Mouse (Mus musculus) layer of hippocampus, postnatal 10 days (tissue): ENCODE measurements at regions not wholly inside any gene's neighbourhood (a gene's known extent, or its start where the extent isn't known, plus 50 kb on each side); places are given as distances from the start of the nearest gene placed in this dataset.

Experiments used
- DNase-seq, 2 experiments: peaks; one replicate each; pipeline ENCODE4 v3.0.0; 2021; ENCODE audit warnings: low spot score in 2 of 2

DNA sequence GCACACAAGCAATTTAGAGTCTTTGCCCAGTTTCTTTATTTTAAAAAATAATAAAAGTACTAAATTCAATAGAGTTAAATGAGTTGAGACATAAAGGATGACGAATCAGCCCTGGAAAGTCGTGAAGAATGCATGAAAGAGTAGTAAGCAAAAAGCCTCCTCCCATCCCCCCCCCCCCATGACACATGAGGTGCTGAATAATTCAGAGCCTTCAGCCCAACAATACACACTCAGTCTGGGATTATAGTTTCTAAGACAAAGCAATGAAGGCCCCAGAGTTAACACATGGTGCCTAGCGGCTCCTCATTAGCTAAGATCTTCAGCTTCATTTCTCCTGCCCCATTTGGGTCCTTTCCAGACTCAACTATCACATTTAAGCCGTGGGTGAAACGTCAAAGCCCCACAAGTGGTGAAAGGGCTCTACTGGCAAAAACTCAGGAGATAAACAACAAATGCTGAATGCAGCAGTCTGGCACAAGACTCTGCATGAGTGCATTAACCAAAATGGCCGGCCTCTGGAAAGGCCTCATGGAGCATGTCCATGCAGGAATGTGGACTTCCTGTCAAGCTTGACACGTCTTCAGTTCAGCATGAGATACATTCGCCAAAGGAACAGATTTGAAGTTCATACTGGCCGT is 560.9 kb upstream of the Gm26657 start:
- no peak for DNase-seq

DNA sequence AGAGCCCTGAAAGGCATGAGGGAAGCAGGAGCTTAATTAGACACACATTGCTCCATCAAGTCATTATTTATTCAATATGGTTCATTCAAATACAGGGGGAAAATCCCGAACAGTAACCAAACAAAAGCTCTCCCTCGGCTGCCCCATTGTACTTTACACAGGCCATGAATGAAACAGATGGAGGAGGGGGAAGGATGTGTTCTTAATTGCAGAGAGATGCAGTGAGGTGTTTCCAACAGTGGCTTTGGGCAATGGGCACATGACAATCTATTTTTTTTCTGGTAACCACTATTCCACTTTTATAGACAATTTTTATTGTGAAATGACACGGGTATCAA is 578.6 kb upstream of the Gm26657 start:
- no peak for DNase-seq

DNA sequence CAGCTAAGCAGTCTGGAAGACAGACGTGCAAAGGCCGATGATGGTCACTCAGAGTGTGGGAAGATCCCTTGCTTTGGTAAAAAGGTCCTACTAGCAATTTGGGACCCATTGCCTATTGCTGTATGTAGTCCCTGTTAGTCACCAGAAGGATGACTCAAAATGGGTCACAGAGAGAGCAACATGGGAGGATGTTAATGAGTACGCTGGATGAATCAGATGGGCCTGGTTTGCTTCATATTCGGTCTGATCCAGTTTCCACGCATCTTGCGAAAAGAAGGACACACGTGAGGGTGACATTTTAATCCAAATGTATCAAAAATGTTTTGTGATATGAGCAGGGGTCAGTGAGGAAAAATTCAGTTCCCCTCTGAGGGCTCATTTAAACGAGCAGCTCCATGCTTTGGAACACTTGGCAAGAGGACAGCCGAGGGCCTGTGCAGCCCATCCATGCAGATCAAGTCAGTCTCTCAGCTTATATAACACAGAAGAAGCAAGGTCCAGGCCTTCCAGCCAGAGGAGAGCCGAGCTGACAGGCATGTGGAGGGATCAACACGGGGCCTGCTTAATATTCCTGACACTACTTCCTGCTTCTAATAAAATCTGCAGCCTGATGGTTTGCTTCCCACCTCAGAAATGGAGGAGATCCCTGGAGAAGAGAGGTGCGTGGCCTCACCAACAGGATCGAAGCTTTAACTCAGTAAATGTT is 579.2 kb upstream of the Gm26657 start:
- DNase-seq = no peak

DNA sequence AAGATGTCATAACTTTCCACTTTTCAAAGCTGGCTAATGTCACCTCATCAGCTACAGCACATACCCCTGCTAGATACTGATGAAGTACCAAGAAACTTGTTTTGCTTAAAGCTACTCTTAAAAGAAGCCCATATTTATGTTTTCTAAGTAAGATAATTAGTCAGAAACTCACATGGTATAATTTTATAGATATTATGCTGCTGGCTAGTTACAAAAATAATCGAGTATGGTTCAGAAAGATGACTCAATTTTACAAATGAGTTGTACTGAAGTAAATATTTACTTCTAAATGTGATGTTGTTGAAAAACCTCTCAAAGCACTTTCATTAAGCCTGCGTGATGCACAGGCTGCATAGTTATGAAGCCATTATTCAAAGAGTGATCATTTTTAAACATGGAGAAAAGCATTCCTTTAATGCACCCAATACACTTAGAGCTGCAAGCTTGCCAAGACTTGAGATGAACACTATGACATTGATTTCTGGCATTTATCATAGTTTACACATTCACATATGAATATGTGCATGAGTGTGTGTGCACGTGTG is 582.3 kb upstream of the Gm26657 start:
- no peak for DNase-seq

DNA sequence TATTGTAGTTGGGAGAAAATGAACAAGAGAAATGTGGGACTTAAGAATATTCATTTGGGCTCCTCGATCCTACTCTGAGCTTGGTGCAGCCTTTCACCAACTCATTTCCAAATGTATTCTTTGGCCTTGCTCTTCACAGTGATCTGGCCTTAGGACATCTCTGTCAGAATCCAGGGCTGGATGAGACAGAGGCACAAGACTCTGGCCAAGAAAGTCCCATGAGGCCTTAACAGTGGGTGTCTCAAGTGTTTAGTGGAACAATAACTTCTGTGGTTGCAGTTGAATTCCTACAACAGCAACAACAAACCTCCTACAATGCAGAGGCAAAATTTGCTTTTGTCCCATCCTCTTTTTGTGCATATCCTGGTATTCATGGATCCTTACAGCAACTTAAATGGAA is 589.2 kb upstream of the Gm26657 start:
- no peak for DNase-seq

DNA sequence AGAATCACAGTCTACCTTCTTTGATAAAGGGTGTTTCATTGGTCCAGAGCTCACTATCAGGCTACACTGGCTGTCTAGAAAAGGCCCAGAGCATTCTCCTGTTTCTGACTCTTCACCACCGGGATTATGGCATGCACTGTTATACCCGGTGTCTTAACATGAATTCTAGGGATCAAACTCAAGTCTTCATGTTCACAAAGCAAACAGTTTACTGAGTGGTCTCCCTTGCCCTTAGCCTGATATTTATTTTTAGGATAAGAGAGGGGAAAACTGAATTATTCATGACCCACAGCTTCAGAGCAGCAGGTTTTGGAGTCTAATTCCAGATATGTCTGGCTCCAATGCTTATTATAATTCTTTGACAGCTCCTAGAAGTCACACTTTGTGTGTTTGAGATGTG is 596.0 kb upstream of the Gm26657 start:
- no peak for DNase-seq

DNA sequence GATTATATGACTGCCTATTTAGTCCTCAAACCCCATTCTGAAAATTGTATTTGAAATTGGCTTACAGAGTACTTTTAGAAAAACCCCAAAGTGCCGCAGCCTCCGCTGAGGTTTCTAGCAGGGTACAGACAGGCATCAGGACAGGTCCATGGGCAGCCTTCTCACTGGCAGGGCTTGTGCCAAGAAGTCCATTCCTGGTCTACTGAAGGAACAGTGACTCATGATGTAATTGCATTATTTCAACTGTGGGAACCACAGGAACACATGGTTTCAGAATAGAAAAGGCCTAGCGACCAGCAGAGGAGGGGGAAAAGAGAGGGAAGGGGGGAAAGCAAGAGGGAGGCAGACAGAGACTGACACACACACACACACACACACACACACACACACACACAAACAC is 603.0 kb upstream of the Gm26657 start:
- no peak for DNase-seq

DNA sequence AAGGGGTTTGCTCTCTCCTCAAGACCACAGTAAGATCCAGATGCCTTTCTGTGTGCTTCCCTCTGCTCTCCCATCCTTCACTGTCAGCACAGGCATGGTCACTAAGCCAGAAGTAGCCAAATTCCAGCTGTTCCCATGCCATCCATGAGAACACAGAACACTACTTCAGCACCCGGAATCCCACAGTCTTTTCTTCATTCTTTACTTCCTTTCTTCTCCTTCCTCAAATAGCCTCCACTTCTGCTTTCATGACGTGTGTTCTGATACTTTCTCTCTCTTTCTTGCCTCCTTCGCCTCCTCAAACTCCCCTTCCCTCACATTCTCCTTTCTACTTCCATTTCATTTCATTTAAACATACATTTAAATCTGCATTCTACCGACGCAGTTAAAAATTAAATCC is 602.1 kb upstream of the Klf4 start:
- DNase-seq = no peak

DNA sequence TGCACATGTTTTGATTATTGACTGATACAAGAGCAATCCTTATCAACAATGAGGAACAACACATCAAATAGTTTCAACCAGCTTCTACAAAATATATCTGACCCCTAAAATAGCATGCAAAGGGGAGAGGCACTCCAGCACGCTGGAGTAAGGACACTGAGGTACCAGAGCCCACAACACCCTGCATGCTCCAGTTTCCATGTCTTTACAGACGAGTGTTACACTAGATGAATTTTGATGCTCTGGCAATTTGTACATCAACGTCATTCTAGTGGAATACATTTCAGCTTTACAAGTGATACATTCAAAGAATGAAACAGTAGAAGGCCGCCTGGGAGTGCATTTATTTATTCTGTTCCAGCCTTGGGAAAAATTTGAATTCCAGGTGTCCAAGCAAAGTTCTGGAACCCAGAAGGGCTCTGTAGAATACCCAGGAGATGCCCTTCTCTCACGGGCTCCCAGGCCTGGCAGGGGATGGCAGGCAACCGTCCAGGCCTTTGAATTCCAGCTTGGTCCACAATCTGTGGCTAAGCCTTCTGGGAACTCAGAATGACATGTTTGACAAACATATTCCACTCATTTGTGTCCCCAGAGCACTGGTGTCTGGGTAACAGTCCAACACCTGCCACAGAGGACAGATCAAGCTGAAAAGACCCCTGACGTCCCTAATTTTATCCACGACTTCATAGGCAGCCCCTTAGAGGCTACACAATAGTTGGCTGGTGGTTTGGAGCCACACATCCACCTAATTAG is 595.6 kb upstream of the Klf4 start:
- DNase-seq = peak; percentile 58 to 64

DNA sequence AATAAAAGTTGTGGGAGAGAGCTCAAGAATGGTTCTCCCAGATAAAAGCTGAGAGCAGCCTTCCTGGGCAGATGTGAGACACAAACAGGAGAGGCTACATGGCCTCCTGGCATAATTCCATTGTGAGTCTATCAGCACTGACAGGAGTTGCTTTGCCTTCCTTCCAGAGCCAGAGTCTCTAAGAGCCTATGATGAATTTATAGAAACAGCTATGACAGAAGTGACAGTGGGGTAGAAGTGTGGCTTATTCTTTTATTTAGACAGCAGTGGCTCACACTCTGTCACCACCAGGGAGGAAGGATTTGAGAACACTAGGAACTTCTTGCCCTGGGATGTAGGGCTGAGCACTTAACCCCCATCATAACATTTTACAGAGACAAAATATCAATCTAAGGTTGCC is 592.2 kb upstream of the Klf4 start:
- DNase-seq = no peak

DNA sequence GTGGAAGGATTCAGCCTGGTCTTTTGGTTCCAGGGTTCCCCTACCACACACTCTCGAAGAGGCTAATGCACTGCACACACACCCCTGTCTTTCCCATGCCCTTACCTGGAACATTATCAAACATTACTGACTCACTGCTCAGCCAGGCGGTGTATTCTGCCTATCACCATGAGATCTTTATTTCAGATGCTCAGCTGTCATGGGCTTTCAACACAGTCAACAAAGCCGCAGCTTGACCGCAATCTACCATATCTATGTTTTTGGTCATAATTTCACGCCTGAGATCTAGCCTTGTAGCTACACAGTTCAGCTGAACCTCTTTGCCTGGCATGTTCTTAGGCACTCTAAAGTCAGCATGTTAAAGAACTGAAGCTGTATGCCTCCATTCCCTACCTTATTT is 589.9 kb upstream of the Klf4 start:
- no peak for DNase-seq

DNA sequence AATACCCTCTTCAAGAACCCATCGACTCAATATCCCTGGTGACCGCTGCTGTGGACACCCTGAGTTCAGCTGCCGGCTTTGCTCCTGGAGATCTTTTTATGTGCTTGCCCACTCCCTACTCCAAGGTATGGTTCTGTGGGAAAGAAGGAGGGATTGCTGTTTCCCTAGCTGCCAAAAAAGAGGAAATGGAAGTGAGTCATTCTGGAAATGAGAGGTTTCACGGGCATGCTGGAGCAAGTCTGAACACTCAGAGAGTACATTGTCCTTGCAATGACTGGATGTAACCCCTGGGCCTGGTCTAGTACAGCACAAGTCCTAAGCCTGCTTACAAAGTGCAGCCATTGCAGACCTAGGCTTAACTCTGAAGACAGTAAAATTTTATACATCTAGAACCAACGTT is 589.4 kb upstream of the Klf4 start:
- DNase-seq = no peak

DNA sequence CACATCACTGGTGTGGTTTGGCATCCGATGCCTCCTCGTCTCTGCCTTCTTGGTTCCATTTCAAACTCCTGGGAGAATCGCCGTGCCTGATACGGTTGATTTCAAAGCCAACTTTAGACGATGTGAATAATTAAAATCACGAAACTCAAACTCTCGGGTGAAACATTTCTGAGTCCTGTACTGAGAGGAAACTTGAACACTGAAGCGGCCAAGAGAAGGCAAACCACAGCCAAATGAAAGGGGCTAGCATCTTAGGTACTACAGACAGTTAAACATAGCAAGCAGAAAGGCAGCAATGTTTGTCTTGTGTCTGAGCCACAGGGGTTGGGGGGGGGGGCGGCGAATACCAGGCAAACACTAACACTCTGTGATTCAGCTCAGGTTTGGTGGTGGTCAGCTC is 588.1 kb upstream of the Klf4 start:
- DNase-seq = no peak

DNA sequence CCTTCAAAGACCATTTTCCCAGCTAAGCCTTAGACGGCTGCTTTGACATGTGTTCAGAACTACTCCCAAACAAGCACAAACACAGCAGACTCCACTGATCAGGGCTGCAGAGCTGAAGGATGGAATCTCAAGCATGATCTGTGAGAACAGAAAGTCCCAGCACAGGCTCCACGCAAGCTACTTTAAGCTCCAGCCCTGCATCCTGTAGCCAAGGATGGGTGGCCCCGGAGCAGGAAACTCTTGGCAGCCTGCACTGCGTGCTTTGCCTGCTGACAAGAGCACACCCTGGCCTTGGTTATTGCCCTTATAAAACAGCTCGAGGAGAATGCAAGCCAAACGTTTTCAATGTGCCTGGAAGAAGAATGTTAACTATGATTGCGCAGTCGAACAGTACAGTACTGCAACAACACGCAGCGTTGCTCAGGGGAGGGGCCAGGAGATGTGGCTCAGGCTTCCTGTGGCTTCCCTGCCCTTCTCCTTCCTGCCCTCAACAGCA is 581.5 kb upstream of the Klf4 start:
- peak; percentile 62 to 67 for DNase-seq

DNA sequence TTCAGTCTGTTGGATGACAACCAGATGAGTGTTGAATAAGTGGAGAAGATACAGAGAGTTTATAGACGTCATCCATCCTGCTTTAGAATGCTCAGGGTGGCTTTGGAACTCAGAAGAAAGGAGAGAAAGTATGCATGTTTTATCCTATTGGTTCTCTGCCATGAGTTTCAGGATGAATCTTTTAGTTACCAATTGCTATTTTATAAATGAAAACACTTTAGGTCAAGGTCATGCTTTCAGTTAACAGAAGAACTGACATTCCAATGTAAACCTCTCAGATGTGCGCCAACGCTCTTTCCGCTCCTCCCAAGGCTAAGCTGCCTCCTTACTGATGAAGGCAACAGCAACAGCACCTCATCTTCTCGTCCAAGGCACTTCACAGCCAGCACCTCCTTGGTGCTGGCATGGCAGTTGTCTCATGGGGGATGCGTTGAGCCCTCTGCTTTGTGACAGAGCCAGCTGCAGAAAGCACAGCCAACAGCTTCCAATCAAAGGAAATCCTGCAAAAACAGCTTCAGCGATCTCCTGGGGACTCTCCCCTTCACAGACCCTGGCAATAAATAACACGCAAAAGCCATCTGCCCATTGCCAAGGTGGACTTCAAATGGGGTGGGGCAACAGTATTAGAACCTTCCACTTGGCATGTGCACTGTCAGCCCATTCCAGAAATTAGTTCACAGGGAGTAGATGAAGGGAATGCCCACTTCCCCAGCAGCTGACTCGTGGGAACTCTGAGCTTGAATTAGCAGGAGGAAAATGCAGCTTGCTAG is 580.9 kb upstream of the Klf4 start:
- DNase-seq = peak in 1 of 2 experiments; percentile 34

DNA sequence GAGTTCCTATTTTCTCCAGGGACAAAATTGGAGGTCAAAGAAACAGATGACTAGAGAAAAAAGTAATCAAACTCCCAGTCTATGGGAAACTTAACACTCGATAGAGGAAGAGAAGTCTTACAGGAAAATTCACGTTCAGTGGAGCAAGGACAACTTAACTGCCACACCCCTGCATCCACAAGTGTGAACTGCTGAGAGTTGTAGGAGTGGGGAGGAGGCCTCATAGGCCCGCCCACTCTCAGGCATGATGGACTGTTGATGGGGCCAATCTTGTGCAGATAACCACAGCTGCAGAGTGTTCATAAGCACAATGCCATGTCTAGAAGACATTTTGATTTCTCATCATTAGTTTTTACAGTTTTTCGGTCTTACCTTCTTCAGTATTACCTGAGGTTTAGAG is 574.7 kb upstream of the Klf4 start:
- no peak for DNase-seq

DNA sequence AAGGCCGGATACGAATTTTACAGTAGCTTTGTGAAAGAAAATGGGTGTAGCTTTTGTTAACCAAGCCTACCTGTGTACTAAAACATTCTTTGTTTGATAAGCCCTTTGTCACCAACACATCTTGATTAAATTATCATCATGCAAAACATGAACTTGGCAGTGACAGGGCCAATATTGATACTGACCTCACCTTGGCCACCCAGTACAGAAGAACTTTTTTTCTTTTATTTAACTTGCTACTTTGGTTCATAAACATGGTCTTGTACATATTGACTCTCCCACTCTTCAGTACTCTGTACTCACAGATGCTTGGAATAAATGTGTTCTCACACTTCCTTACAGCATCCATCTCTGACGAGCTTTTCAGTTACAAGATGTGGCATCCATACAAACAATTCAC is 570.0 kb upstream of the Klf4 start:
- DNase-seq = no peak

DNA sequence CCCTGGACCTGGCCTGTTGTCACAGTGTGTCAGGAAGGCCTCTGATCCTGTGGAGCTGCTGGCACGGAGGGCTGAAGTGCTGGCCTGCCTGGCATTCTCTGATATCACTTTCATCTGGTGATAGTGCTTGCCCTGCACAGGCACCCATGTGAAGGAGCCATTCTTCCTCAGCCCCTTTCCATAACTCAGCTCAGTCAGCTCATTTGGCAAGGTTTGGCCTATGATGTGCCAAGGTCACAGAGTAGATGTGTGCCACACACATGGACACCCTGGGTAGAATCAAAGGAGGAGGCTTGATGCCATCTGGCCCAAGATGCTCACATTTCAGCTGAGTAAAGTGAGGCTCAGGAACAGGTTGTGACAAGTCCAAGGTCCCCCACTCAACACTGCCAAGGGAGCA is 558.5 kb upstream of the Klf4 start:
- DNase-seq = peak; percentile 23 to 24

DNA sequence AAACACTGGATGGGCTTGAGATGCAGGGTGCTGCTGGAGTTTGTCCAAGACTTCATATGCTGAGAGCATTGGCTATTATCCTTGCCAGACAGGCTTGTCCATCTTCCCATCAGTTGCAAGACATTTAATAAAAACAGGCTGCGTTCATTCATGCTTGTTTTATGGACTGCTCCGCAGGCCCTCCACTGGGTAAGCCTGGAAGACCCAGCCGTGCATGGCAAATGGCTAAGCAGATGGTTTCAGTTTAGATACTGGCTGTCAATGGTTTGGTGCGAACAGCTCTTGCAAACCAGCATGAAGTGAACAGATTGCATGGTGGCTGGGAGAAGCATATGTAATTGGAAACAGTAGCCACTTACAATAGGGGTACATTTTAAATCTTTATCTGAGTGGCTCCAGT is 556.4 kb upstream of the Klf4 start:
- peak; percentile 41 to 57 for DNase-seq

DNA sequence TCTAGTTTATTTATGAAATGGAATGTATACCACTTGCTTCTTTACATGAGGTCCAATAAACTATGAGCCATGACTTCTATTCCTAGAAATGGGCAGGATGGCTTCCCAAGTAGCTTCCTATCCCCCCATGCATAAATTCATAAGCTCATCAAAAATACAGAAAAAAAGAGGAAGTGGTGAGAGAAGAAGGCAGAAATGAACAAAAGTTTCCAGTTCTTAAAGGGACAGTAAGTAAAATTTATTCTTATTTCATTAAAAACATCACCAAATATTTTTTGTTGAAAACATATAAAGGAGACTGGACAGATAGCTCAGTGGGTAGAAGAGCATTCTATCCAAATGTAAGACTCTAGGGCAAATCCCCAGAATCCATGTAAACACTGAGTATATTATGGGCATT is 554.0 kb upstream of the Klf4 start:
- DNase-seq = no peak

DNA sequence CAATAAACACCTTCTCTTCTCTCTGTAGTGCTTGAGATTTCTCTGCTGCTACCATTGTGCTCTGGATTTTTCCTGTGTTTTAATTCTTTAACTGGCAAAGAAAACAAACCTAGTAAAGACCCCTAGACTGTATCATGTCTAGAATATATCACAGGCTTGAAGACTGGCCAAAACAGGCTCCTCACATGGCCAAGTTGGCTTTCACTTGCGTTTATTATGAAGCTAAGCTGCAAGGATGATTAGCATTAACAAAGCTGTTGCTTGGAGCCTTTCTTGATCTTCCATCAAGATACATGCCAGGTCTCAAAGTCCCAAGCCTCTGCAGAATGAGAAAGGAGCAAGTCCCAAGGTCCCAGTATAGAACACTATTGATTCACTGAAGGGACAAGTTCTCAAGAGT is 551.9 kb upstream of the Klf4 start:
- no peak for DNase-seq

DNA sequence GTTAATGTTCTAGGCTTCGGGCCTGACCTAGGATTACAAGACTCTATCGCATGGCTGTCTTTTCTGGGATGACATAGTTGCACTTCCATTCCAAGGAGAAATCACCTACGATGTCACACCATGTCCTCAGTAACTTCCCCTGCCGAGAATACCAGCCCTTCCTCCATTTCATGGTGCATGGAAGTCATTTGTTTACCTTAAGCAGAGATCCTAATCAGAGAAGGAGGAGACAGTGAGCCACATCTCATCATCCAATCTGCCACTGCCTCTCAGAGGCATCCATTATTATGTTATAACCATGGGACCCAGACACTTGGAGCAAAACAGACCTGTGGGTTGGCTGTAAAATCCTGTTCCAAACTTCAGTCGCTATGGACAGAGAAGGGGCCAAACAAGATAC is 550.1 kb upstream of the Klf4 start:
- DNase-seq = no peak
